ENCODE assay signal across 15 mouse cellular contexts in genomic region chr5:81568743-81569142, GRCm38 (mm10).
DNase-seq lines count a peak whose midpoint lies in the region; ATAC-seq and TF ChIP-seq lines count a peak whose summit lies in the region.
"Had no signal": no experiment of that assay in that cellular context is flagged by ENCODE, and none has a peak within 500 bp of the region (broad histone marks: within the 10 kb centered on the region; RNA-seq: fewer than 3 reads in every experiment).

No protein-coding gene starts in this region.

- H3K4me3 ChIP-seq in kidney, embryonic 15.5 days (replicated peaks): no peak overlapping the region
- no peak overlapping the region for H3K4me3 ChIP-seq in intestine, postnatal 0 days (ENCODE audit: low read depth, low read length)
- no peak overlapping the region for H3K4me3 ChIP-seq in layer of hippocampus, adult 2 months
- H3K4me3 ChIP-seq: liver, embryonic 15.5 days; neural tube, embryonic 12.5 days had no signal

- no peaks in the 10 kb centered on the region for H3K4me1 ChIP-seq in kidney, embryonic 15.5 days
- no peaks in the 10 kb centered on the region for H3K4me1 ChIP-seq in intestine, postnatal 0 days (replicated peaks; ENCODE audit: control insufficient read depth, insufficient read depth, low read length)
- H3K4me1 ChIP-seq: liver, embryonic 15.5 days; neural tube, embryonic 12.5 days had no signal

- no peak overlapping the region for H3K9ac ChIP-seq in kidney, embryonic 15.5 days
- H3K9ac ChIP-seq in intestine, postnatal 0 days (ENCODE audit: low read depth, low read length): no peak overlapping the region
- H3K9ac ChIP-seq: liver, embryonic 15.5 days; neural tube, embryonic 12.5 days had no signal

- DNase-seq in cerebellum, postnatal 10 days: peak; percentile 55 to 61
- no peak for DNase-seq in cerebellum, postnatal 36 days
- peak; percentile 48 to 50 for DNase-seq in kidney, adult 8-10 months
- DNase-seq in adipocyte (ENCODE audit: low spot score): peak; percentile 78
- DNase-seq in layer of hippocampus, adult 2 months (ENCODE audit: low spot score in 2 of 2): no peak
- no peak for DNase-seq in ovary, postnatal 36 days (ENCODE audit: low spot score)
- DNase-seq: cerebellum, adult 11-12 months; gastrocnemius, postnatal 10 days; thymus, postnatal 14 days had no signal

- no peak for TF ChIP-seq CTCF in intestine, postnatal 0 days (IDR thresholded peaks at IDR 0.05; ENCODE audit: low read depth)
- no peak for TF ChIP-seq CTCF in layer of hippocampus, adult 2 months (conservative IDR thresholded peaks at IDR 0.05)

- H3K27ac ChIP-seq in kidney, embryonic 15.5 days: no peak overlapping the region
- no peak overlapping the region for H3K27ac ChIP-seq in intestine, postnatal 0 days (ENCODE audit: low read depth, low read length)
- no peak overlapping the region for H3K27ac ChIP-seq in layer of hippocampus, adult 2 months
- H3K27ac ChIP-seq: hindbrain, postnatal 0 days; liver, embryonic 15.5 days; neural tube, embryonic 12.5 days had no signal

- H3K4me2 ChIP-seq in kidney, embryonic 15.5 days: no peak overlapping the region
- no peak overlapping the region for H3K4me2 ChIP-seq in intestine, postnatal 0 days (replicated peaks; ENCODE audit: low read depth)
- H3K4me2 ChIP-seq: liver, embryonic 15.5 days; neural tube, embryonic 12.5 days had no signal

- no peak for ATAC-seq in kidney, embryonic 15.5 days (replicated peaks; ENCODE audit: low FRiP score)
- peak; percentile 99 for ATAC-seq in intestine, postnatal 0 days
- ATAC-seq: hindbrain, postnatal 0 days; midbrain, embryonic 16.5 days had no signal

- no peaks in the 10 kb centered on the region for H3K36me3 ChIP-seq in kidney, embryonic 15.5 days
- no peaks in the 10 kb centered on the region for H3K36me3 ChIP-seq in intestine, postnatal 0 days (ENCODE audit: control insufficient read depth, insufficient read depth)
- H3K36me3 ChIP-seq: liver, embryonic 15.5 days; neural tube, embryonic 12.5 days had no signal

- 75% methylated on average over 1 of the region's 1 CpGs for WGBS in kidney, embryonic 15.5 days
- WGBS in intestine, postnatal 0 days: 52% methylated on average over 1 of the region's 1 CpGs

- H3K9me3 ChIP-seq in kidney, embryonic 15.5 days (replicated peaks): no peaks in the 10 kb centered on the region
- H3K9me3 ChIP-seq in intestine, postnatal 0 days (ENCODE audit: control insufficient read depth): no peaks in the 10 kb centered on the region
- H3K9me3 ChIP-seq: liver, embryonic 15.5 days; neural tube, embryonic 12.5 days had no signal

- no peaks in the 10 kb centered on the region for H3K27me3 ChIP-seq in kidney, embryonic 15.5 days
- no peaks in the 10 kb centered on the region for H3K27me3 ChIP-seq in intestine, postnatal 0 days (replicated peaks; ENCODE audit: control insufficient read depth, insufficient read depth, low read length)
- H3K27me3 ChIP-seq: liver, embryonic 15.5 days; neural tube, embryonic 12.5 days had no signal

Comparison
In these comparisons a context has a peak if more than half of its experiments do, and no peak if none do; other contexts are left out.
1. DNase-seq: peak in cerebellum, postnatal 10 days (2 of 2), kidney, adult 8-10 months (2 of 2) and adipocyte (single experiment); none in cerebellum, postnatal 36 days (0 of 2), layer of hippocampus, adult 2 months (0 of 2) and ovary, postnatal 36 days (single experiment).